Mouse (Mus musculus) kidney, postnatal 14 days (tissue): Measurements from ENCODE around the gene Rln1.

ENCODE experiments used
- DNase-seq: peaks from one replicate; pipeline ENCODE4 v3.0.0; 2022; ENCODE audit warnings: mixed read lengths

Rln1 gene

DNA sequence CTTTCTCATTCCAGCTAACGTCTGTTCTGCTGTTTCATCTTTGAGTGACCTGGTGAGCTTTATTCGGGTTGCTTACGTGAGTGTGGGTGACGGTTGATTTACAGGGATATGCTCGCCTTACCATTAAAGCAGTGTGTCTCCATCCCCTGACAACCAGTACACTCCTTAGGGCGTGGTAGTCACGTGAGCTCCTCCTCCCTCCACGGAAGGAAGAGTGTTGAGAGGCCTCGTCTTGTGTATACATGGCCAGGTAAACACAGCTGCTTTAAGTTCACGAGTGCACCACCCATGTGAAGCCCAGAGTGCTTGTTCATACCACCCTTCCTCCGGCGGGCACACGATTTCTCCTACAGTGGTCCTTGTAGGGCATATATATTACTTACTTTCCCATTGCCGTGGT lies 42.9 kb downstream of the Rln1 start:
- no peak for DNase-seq

DNA sequence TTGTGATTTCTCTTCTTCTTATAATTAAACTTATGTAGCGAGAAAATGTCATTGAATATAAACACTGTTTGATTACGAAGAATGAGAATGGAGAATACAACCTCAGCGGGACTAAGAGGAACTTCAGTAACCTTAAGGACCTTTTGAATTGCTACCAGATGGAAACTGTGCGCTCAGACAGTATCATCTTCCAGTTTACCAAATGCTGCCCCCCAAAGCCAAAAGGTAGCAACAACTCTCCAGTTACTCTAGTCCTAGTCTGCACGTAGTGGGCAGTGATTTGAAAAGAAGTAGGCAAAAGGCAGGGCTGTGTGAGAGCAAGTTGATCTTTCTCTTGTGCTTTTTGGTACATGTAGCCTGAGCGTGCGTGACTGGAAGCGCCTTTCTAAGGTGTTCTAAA lies 46.6 kb downstream of the Rln1 start:
- no peak for DNase-seq

DNA sequence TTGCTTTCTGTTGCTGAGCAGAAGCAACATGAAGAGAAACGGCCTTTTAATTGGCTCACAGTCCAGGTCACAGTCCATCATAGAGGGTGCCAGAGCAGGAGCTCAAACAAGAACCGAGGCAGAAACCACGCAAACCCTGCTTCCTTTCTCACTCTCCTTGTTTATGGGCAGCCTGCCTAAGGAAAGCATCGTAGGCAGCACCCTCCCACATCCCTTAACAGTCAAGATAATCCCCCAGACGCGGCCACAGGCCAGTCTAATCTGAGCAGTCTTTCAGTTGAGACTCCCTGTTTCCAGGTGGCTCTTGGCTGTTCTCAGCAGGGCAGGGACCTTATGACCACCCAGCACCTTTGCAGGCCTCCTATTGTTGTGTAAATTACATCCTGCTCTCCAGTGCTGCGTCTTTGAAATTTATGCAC lies 49.0 kb downstream of the Rln1 start:
- no peak for DNase-seq
